Mouse (Mus musculus) MEL (cell line): Measurements from ENCODE around the gene Dynlt1f.
"Not testable (repeated sequence)": the region's sequence is repeated elsewhere in the genome, so short reads cannot be mapped to it uniquely, and the experiment has no call there.

Experiments used
- CTCF ChIP-seq, 3 experiments: IDR thresholded peaks in 2 of 3; conservative IDR thresholded peaks in 1 of 3; 2 replicates each; pipeline ENCODE4 v1.5.1; 2011 to 2012; ENCODE audit warnings: low read length in 3 of 3, low read depth in 2 of 3, mild to moderate bottlenecking in 2 of 3, improper control_type of control experiment in 1 of 3, inconsistent platforms in 1 of 3, mixed read lengths in 1 of 3, moderate library complexity in 1 of 3; ENCODE audit not compliant: control insufficient read depth in 1 of 3, insufficient read depth in 1 of 3, poor library complexity in 1 of 3, severe bottlenecking in 1 of 3
- MEF2A ChIP-seq: IDR thresholded peaks from 2 replicates; pipeline ENCODE4 v1.6.1; 2014; ENCODE audit warnings: low read depth, mild to moderate bottlenecking, inconsistent platforms, low read length, improper control_type of control experiment; ENCODE audit not compliant: poor library complexity, insufficient replicate concordance, severe bottlenecking; ENCODE audit errors: extremely low read depth

DNA sequence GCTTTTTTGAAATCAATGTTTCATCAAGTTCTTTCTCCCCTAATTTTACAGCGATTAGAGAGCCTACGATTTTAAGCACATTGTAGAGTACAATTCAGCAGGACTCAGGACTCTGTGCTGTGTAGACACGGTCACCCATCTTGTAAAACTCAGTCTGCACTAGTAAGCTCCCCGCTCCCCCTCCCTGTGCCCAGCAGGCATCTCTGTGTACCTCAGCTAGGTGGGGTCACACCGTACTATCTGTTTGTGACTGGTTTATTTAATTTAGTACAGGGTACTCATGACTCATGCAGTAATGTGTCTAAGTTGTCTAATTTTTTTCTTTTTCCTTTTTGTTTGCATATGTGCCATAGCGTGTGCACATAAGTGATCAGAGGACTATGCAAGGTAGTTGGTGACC is 22.9 kb downstream of the Dynlt1f start:
- not testable (repeated sequence) for TF ChIP-seq CTCF (IDR thresholded peaks at IDR 0.05 in 2 of 3, conservative IDR thresholded peaks at IDR 0.05 in 1 of 3; ENCODE audit: control insufficient read depth in 1 of 3, insufficient read depth in 1 of 3, low read depth in 2 of 3, low read length in 3 of 3, poor library complexity in 1 of 3, severe bottlenecking in 1 of 3); MEF2A
